Mouse (Mus musculus): Measurements from ENCODE around the gene Pin1. TPM values are rescaled to one million over a fixed set of nuclear protein-coding genes. Genes with fewer than 3 reads are reported as not detected.

The Pin1 gene
- total RNA-seq, 2 experiments from 2014 or later, result 33.9 to 34.8 TPM

- DNase-seq (ENCODE audit: low spot score in 2 of 2), result no peak
These were observed 45.6 kb downstream of the Pin1 start for GRCm38 (mm10) chr9:20697466-20697865.

DNA sequence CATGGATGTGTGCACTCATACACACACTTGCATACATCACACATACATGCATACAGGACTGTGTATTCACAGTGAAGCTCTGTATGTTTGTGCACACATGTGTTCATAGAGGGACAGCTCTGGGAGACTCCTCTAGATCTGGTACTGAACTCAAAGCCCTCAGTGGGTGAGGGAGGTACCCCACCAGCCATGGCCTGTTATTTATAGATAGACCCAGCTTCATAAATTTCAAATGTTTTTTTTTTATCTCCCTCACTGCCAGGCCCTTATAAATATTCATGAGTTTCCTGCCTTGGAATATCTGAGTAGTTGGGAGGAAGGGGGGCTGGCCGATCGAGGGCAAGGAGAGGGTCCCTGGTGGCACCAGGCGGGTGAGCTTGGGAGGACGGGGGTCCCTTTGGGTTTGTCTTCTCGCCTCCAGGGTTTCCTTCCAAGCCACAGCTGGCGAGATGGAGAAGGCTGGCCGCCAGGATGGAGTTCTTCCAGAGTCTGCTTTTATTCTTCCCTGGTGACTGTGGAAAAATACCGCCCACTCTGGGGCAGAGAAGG is 52.0 kb downstream of the Pin1 start:
- DNase-seq (ENCODE audit: low spot score in 2 of 2), result no peak

DNA sequence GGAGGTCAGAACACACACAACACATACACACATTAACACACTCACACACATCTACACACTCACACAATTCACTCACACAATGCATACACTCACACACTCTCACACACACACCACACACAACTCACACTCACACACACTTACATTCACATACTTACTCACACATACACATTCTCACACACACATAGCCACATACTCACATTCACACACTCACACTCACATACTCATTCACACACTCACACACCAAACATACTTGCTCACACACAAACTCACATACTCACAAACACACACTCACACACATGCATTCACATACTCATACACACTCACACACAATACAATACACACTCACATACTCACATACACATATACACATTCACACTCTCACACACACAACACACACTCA is 53.5 kb downstream of the Pin1 start:
- DNase-seq (ENCODE audit: low spot score in 2 of 2), result no peak

DNA sequence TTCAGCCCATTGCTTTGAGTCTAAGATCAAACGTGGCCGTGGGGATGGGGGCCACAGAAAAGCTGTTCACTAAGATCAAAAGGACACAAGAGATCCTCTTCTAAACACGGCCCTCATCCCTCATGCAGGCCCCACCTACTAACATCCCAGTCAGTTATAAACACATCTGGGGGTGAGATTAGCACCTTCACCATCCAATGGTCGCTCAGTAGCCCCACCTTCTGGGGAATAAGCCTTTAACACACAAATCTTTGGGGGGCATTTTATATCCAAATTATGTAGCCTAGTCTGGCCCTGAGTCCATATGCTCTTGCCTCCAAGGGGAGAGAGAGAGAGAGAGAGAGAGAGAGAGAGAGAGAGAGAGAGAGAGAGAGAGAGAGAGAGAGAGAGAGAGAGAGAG is 54.1 kb downstream of the Pin1 start:
- DNase-seq (ENCODE audit: low spot score in 2 of 2), result no peak

- no peak for DNase-seq (ENCODE audit: low spot score in 2 of 2)
These were observed 58.6 kb downstream of the Pin1 start for GRCm38 (mm10) chr9:20710471-20710870.

DNA sequence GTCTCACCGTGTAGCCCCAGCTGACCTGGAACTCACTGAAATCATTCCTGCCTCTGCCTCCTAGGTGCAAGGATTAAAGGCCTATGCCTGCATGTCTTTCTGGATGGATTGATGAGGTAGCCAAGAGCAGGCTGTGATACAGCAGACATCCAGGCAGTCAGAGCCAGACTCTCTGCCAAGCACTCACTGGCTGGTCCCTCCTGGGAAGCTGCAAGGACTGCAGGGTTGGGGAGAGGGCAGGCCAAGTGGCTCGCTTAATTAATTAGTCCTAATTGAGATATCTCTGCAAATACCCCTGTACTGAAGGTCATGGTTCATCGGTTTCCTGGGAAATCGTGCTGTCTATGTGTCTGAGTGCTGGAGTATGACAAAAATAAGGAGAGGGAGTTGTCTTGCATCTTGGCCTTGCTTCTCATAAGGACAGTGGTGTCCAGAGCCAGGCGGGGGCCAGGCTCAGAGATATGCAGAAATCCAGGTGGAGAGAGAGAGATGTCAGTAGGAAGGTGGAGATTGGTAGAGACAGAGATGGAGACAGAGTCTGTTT is 61.1 kb downstream of the Pin1 start:
- DNase-seq (ENCODE audit: low spot score in 2 of 2), result no peak

- no peak for DNase-seq (ENCODE audit: low spot score in 2 of 2)
These were observed 61.6 kb downstream of the Pin1 start for GRCm38 (mm10) chr9:20713478-20713987.

- DNase-seq (ENCODE audit: low spot score in 2 of 2), result no peak
These were observed 63.4 kb downstream of the Pin1 start for GRCm38 (mm10) chr9:20715332-20715731.

Other genes starting within 250 kb of the Pin1 start
- 10 to 100 TPM; 21.2 to 26.0 TPM for gene Zfp26, start 191.9 kb upstream of the Pin1 start, total RNA-seq (2021)
- 10 to 100 TPM; 24.6 to 27.5 TPM for gene Zfp426, start 159.3 kb upstream of the Pin1 start, total RNA-seq (2021)
- gene Zfp266, start 130.7 kb upstream of the Pin1 start, total RNA-seq (2021), result 10 to 100 TPM; 41.6 to 45.7 TPM
- 10 to 100 TPM; 17.1 to 18.0 TPM for gene Zfp846, start 70.8 kb upstream of the Pin1 start, total RNA-seq (2021)
- gene Ubl5, start 9.2 kb upstream of the Pin1 start, total RNA-seq (2021), result 100 to 1,000 TPM; 287 to 295 TPM
- gene Fbxl12, start 7.3 kb upstream of the Pin1 start, total RNA-seq (2021), result 10 to 100 TPM; 22.5 to 22.7 TPM
- 10 to 100 TPM; 32.0 to 38.5 TPM for gene Olfm2, start 94.3 kb downstream of the Pin1 start, total RNA-seq (2021)
- gene Col5a3, start 163.0 kb downstream of the Pin1 start, total RNA-seq (2021), result 1 to 10 TPM; 1.7 to 2.0 TPM
- not detected for gene Rdh8, start 166.4 kb downstream of the Pin1 start, total RNA-seq (2021)
- gene A230050P20Rik, start 216.5 kb downstream of the Pin1 start, total RNA-seq (2021), result 10 to 100 TPM; 66.8 to 70.4 TPM
- gene Angptl6, start 227.6 kb downstream of the Pin1 start, total RNA-seq (2021), result 10 to 100 TPM in 1 of 2 experiments, 1 to 10 TPM in 1; 9.9 to 10.6 TPM
- gene Ppan, start 236.1 kb downstream of the Pin1 start, total RNA-seq (2021), result 10 to 100 TPM; 24.1 to 25.3 TPM
- 100 to 1,000 TPM; 124 to 132 TPM for gene Eif3g, start 246.5 kb downstream of the Pin1 start, total RNA-seq (2021)

Measured in layer of hippocampus, adult 18-20 months (tissue).